Mouse (Mus musculus): Measurements from ENCODE around the gene Glp1r.

DNA sequence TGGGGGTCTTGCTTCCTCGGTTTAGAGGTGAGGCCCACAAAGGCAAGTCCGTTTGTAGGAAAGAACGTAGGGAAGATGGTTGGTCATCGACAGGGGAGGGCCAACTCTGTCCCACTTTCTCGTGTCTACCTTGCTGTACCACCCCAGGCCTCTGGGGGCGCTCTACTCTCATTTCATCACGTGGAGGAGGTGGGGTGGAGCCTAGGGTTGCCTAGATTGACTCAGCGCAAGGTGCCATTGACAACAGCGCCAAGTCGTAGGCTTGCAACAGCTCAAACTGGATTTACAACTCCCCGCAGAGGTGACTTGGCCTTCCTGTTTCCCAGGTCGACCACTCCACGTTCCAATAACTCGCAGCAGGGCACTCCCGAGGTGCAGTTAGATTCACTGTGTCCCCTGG lies 27.3 kb upstream of the Glp1r start:
- peak; percentile 63; the same call in 1 of the 2 replicates for TF ChIP-seq CTCF (IDR thresholded peaks at IDR 0.05; ENCODE audit: borderline replicate concordance, control insufficient read depth, extremely low read depth, insufficient read depth, low read length, poor library complexity)
- TF ChIP-seq POLR2A (IDR thresholded peaks at IDR 0.05; ENCODE audit: control insufficient read depth, extremely low read depth, insufficient read depth, low read length, poor library complexity) = no peak
